Mouse (Mus musculus) v-Abl transformed pro-B cells (cell line): ENCODE measurements around the gene Thsd7a.

ENCODE experiments used
- in situ Hi-C, 2 experiments: fragments of 400-800 bp; cut with MboI; formaldehyde crosslinking; loops; one replicate each; pipeline ENCODE4 v1.15.1; 2025; ENCODE audit not compliant: unreplicated experiment in 2 of 2

The Thsd7a gene

GRCm38 (mm10) chr6:12748787-12749530, at the start of gene Thsd7a:
Gene Thsd7a (minus strand): TSS chr6:12749410.
- in situ Hi-C loops: no loop called here

DNA sequence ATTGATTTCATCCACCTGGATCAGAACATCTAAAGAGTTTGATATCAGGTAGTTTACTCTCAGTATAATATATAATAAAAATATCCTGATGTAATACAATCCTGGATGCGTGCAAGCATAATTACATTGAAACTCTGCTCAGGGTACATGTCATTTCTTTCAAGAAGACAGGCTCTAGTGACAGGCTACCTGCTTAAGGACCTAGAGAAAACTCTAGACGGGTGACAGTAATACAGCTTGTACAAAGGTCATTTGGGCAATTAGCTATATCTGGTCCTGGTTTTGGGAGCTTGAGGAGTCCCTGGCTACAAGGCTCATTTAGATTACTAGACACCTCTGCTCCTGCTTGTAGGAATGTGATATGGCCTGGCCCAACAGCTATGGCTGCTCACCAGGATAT, 37.9 kb upstream of the Thsd7a start:
- in situ Hi-C loops: no loop called here

GRCm38 (mm10) chr6:12786378-12786982, 37.3 kb upstream of the Thsd7a start:
- in situ Hi-C loops: no loop called here

DNA sequence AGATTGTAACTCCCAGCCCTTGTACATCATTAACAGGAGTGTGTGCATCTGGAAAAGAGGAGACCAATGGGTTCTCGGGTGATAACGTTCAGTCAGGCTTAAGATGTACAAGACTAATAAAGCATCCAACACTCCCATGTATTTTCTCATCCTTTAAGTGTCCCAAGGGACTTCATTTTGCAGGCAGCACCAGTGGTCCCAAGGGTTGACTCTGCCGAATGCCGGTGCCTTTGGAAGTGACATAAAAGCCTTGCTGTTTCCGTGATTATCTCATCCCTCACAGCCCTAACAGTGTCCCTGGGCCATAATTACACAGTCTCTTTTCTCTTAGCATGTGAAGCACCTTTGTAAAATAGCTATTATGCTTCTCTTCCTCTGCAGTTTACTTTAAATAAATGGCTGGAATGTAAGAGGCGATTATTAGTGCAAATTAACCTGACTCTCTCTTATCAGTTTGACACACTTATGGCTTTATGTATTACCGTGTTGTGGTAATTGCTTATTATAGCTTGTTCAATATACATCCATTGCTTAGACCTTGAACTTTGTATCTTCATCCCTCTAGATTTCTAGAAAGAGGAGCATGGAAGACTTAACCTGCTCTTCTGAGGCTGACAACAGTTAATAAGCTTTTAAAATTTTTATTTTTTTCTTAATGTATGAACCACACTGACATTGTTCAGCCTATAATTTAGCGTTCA, 35.9 kb upstream of the Thsd7a start:
- in situ Hi-C loops: no loop called here

GRCm38 (mm10) chr6:12772799-12773198, 23.6 kb upstream of the Thsd7a start:
- in situ Hi-C loops: no loop called here

GRCm38 (mm10) chr6:12765191-12765590, 16.0 kb upstream of the Thsd7a start:
- in situ Hi-C loops: no loop called here

DNA sequence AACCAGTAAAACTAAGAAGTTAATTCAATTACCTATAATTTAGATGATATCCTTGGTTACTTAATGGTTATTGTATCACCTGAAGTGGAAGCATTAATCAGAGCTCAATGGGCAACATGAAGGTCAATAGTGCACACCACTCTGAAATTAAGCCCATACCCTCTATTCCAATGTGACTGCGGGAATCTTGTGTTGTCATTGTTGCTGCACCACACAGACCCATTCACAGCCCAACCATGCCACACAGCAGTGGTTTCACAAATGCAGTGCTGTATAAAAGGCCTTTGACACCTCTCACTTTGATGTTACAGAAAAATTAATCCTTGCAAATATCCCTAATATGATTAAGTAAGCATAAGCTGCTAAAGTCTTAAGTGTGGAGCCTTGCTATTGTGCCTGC, 15.4 kb upstream of the Thsd7a start:
- in situ Hi-C loops: no loop called here

DNA sequence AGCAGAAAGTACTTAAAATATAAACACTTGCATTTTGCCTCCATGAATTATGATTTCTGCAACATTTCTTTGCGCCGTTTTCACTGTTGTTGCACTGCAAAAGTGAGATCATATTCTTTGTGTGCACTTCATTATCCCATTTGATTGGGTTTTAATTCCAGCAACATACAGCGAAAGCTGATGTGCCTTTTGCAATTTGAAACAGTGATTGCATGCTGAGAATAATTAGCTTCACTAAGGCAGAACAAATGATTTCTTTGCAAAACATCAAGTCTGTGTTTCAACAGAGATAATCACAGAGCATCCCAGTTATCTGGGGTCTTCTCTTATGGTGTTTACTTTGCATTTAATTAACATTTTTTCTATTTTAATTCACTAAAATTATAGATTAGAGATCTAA, 14.6 kb upstream of the Thsd7a start:
- in situ Hi-C loops: no loop called here

GRCm38 (mm10) chr6:12759328-12760193, 10.4 kb upstream of the Thsd7a start:
- in situ Hi-C loops: no loop called here

- in situ Hi-C loops: no loop called here
Measured at GRCm38 (mm10) chr6:12752297-12752696, 3.1 kb upstream of the Thsd7a start.

GRCm38 (mm10) chr6:12750441-12750840, 1.2 kb upstream of the Thsd7a start:
- in situ Hi-C loops: no loop called here

DNA sequence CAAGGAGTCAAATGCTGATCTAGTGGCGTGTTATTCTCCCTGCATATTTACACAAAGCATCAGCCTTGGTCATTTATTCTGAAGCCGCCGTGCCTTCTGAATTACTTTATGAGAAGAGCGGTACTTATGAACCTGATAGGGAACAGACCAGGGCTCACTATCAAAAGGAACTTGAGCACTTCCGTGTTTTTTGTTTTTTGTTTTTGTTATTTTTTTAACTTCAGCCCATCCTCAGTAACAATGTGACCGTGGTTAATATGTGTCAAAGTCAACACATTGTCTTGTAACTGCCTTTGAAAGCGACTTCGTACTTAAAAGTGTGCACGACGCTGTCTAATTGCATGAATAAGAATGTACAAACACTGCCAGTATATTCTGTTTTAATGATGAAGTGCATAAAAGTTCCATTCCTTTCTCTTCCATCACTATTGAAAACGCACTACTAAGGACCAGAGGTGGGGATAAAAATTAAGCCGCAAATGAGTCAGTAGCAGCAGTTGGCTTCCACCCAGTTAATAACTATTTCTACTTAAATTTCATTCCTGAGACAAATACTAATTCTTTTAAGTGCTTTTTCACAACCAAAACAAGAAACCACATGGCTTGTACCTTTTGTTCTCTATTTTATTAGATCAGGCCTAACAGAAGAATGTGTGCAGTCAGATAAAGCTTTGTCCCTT, 461 bp upstream of the Thsd7a start:
- in situ Hi-C loops: no loop called here

DNA sequence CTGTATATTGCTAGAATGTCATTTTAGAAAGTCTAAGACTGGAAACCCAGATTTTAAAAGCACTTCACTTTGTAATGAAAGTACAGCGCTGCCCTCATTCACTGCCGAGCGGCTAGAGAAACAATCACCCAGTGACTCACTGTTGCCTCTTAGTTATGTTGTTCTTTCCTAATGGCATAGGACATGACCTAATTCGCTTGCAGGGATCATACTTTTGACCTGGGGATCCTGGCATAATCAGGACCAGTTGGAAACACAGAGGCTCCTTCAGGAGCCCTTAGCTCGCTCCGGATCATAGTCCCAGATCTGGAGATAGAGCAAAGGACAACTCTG, 790 bp downstream of the Thsd7a start:
- in situ Hi-C loops: no loop called here

GRCm38 (mm10) chr6:12747856-12748450, 1.3 kb downstream of the Thsd7a start:
- in situ Hi-C loops: no loop called here

- in situ Hi-C loops: no loop called here
Measured at GRCm38 (mm10) chr6:12742791-12743190, 6.4 kb downstream of the Thsd7a start.

- in situ Hi-C loops: no loop called here
Measured at GRCm38 (mm10) chr6:12733924-12734323, 15.3 kb downstream of the Thsd7a start.

- in situ Hi-C loops: no loop called here
Measured at GRCm38 (mm10) chr6:12716071-12716470, 33.1 kb downstream of the Thsd7a start.

GRCm38 (mm10) chr6:12712581-12712980, 36.6 kb downstream of the Thsd7a start:
- in situ Hi-C loops: no loop called here

- in situ Hi-C loops: no loop called here
Measured at GRCm38 (mm10) chr6:12702925-12703324, 46.3 kb downstream of the Thsd7a start.

DNA sequence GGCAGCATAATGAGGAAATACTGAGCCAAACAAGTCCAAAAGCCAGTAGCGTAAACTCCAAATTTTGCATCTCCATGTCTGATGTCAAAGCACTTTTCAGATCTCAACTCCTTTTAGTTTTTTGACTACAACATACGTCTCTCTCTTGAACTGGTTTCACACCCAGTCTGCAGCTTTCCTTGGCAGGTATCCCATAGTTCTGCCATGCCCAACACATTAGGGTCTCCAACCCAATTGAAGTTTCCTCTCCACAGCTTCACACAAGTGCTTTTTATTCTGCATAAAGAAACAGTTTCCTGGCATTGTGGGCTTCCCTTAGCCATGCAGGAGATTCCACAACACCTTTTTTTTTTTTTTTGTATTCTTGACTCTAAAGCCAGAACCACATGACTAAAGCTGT, 50.1 kb downstream of the Thsd7a start:
- in situ Hi-C loops: no loop called here
